Mouse (Mus musculus) frontal cortex, postnatal 14 days (tissue): Measurements from ENCODE around the gene Sepsecs.

ENCODE experiments used
- DNase-seq, 2 experiments: peaks; one replicate each; pipeline ENCODE4 v3.0.0; 2022; ENCODE audit warnings: low spot score in 2 of 2

The Sepsecs gene

GRCm38 (mm10) chr5:52610306-52610705 is 59.2 kb downstream of the Sepsecs start:
- no peak for DNase-seq

GRCm38 (mm10) chr5:52609672-52610071 is 59.8 kb downstream of the Sepsecs start:
- DNase-seq: no peak

GRCm38 (mm10) chr5:52604582-52605041 is 64.9 kb downstream of the Sepsecs start:
- no peak for DNase-seq

GRCm38 (mm10) chr5:52590612-52591011 is 78.9 kb downstream of the Sepsecs start:
- DNase-seq: no peak
